Mouse (Mus musculus) limb, embryonic 13.5 days (tissue): ENCODE data around the gene Plch2. TPM values are rescaled to one million over a fixed set of nuclear protein-coding genes. Genes with fewer than 3 reads are reported as not detected.

Experiments used
- polyA plus RNA-seq: library from polyadenylated mRNA; unstranded; fragments of >200 nt; fragmentation: Nextera tagmentation; extraction: Ambion mirVana; gene quantifications from 2 replicates; pipeline ENCODE4 v1.2.1, GENCODE M21; 2015

Gene Plch2
- polyA plus RNA-seq, 1 experiment from 2014 or later: 4.1 TPM

Other genes with a start within 250 kb of the Plch2 start
- gene Ttc34, start 219.3 kb downstream of the Plch2 start, polyA plus RNA-seq: 0.27 and 0.32 TPM in 2 replicates
- 0.05 and 0.23 TPM in 2 replicates for gene Mmel1, start 187.2 kb downstream of the Plch2 start, polyA plus RNA-seq
- gene Fam213b, start 157.6 kb downstream of the Plch2 start, polyA plus RNA-seq: 44.3 and 45.1 TPM in 2 replicates
- gene Tnfrsf14, start 128.2 kb downstream of the Plch2 start, polyA plus RNA-seq: 1.2 and 1.8 TPM in 2 replicates
- 0.94 and 2.3 TPM in 2 replicates for gene Hes5, start 95.9 kb downstream of the Plch2 start, polyA plus RNA-seq
- 46.0 and 48.2 TPM in 2 replicates for gene Pank4, start 92.7 kb downstream of the Plch2 start, polyA plus RNA-seq
- gene Pex10, start 10.2 kb upstream of the Plch2 start, polyA plus RNA-seq: 22.3 and 22.6 TPM in 2 replicates
- gene Rer1, start 29.6 kb upstream of the Plch2 start, polyA plus RNA-seq: 147 and 149 TPM in 2 replicates
- 4.9 and 7.5 TPM in 2 replicates for gene Morn1, start 29.8 kb upstream of the Plch2 start, polyA plus RNA-seq
- 24.4 and 24.8 TPM in 2 replicates for gene Ski, start 165.8 kb upstream of the Plch2 start, polyA plus RNA-seq
- 92.1 and 97.8 TPM in 2 replicates for gene Faap20, start 193.0 kb upstream of the Plch2 start, polyA plus RNA-seq